Mouse (Mus musculus) spleen, adult 12 weeks (tissue): Measurements from ENCODE around the gene Timm13.

Experiments
- DNase-seq: peaks from one replicate; pipeline ENCODE4 v3.0.0; 2022; ENCODE audit warnings: low spot score

Gene Timm13

DNA sequence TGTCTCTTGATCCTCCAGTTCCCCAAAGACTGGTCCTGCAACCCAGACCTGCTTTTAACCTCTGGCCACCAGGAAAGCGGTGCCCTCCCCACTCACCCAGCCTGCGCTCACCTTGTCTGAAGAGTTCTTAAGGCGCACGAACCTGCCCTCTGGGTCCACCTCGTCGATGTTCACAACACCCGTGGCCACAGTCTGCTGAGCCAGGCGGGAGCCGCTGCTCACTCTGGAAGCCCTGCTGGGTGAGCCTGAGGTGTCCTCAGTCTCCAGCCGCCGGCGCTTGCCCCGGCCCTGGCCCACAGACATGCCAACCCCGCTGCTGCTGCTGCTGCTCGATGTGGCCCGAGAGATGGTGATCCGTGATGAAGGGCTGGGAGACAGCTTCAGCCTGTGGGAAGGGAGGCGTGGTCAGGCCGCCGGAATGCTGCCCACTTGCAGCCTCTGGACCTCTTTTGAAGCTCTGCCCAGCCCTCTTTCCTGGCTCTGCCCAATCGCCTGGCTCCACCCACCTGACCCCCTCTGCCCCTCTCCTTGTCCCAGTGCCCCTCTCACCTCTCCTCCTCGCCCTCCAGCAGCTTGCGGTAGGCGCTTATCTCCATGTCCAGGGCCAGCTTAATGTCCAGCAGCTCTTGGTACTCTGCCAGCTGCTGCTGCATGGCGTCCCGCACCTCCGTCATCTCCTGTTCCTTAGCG is 3.4 kb upstream of the Timm13 start:
- no peak for DNase-seq

- DNase-seq = no peak
These were observed 2.5 kb upstream of the Timm13 start for GRCm38 (mm10) chr10:80903282-80903681.

- no peak for DNase-seq
These were observed 1.6 kb upstream of the Timm13 start for GRCm38 (mm10) chr10:80902273-80902940.

DNA sequence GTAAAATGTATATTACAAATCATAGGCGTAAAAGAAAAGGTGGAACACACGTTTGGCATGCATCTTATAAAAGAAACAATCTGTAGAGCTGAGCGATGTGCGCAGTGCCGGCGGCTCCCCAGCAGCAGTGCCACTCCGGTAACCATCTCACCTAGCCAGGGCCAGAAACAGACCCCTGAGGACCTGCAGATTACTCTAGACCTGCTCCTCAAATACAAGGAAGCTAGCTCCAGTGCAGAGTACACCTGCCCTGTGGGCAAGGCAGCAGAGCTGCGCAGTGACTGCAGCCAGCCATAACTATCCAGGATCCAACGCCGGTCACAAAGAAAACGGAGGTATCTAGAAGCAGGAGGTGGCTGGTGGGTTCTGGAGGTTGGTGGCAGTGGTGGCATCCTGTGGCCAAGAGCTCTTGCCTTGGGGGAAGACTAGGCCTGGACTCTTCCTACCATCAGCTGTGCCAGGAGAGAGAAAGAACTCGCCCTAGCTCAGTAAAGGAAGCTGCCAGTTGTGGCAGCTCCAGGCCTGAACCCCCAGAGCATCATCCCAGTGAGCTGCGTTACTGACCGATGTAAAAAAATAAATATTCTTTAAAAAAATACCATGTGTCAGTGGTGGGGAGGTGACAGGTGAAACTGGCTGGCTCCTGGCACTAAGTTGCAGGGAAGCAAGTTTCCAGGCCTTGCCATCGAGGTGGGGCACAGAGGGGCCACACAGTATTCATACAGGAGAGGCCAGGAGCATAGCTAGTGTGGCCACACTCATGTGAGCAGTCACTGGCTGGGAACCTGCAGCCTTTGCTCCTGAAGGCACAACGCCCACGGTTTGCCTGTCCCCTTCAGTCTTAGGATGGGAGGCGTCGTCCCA is 872 bp upstream of the Timm13 start:
- DNase-seq = no peak

DNA sequence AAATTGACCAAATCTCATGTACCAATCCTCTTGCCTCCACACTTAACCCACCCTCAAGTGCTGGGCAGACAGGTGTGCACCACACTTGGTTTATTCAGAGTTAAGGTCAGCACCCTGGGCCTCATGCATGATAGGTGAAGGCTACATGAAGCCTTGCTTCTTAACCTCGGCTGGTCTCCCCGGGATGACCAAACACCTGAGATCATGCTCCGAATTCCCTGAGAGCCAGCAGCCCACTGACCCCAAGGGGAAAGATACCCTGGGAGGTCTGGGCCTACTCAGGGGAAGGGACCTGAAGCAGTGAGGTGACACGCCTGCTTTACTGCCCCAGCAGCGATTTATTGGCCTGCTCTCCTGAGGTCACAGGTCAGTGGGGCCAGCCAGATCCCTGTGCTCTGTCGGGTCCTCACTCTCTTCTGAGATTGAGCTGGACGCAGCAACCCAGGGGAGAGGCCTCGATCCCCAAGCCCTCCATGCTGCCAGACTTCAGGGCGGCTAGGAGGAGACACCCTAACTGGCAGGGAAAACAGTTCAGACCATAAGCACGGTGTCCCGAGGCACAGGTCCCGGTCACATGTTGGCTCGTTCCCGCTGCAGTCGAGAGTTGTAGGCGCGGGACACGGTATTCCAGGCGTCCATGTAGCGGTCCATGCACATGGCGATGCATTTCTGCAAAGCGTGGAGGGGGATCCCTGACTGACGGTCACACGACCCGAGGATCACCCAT is 1.0 kb downstream of the Timm13 start:
- no peak for DNase-seq

GRCm38 (mm10) chr10:80899074-80899473 is 1.7 kb downstream of the Timm13 start:
- no peak for DNase-seq

GRCm38 (mm10) chr10:80897861-80898510 is 2.8 kb downstream of the Timm13 start:
- DNase-seq = no peak

DNA sequence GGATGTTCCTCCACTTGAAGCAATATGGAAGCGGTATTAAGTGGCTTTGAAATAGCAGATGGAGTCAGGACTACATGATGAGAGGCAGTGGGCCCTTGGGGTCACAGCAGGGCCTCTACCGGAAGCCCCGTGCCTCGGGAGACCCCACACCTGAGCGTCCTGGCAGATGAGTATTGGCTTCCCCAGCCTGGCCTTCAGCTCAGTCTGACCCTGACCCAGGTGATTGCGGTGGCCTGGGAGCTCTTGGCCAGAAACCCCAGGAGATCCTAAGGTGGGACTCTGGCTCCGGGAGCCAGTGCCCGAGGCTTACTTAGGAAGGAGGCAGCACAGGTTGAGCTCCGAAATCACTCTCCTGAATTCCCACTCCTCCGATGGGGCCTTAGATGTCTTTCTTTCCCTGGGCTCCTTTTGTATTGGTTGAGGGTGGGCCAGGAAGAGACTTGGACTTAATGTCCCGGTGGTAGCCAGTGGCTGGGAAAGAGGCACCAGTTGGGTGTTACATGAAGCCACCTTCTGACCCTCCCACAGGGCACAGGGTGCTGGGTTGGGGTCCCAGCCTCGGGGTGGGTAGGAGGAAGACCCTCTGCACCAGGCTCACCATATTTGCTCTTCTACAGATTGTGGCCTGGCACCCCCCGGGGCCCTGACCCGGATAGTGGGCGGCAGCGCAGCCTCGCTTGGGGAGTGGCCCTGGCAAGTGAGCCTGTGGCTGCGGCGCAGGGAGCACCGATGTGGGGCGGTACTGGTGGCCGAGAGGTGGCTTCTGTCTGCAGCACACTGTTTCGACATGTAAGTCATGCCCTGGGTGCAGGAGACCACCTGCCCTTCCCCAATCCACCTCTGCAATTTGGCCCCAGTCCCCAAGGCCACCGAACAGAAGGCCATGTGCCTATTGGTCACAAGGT is 3.9 kb downstream of the Timm13 start:
- no peak for DNase-seq

- no peak for DNase-seq
These were observed 5.1 kb downstream of the Timm13 start for GRCm38 (mm10) chr10:80895697-80896096.

- no peak for DNase-seq
These were observed 5.7 kb downstream of the Timm13 start for GRCm38 (mm10) chr10:80895100-80895499.

- no peak for DNase-seq
These were observed 13.6 kb downstream of the Timm13 start for GRCm38 (mm10) chr10:80887181-80887580.

GRCm38 (mm10) chr10:80881301-80881700 is 19.5 kb downstream of the Timm13 start:
- peak; percentile 78 for DNase-seq

- DNase-seq = no peak
These were observed 19.9 kb downstream of the Timm13 start for GRCm38 (mm10) chr10:80880901-80881300.

DNA sequence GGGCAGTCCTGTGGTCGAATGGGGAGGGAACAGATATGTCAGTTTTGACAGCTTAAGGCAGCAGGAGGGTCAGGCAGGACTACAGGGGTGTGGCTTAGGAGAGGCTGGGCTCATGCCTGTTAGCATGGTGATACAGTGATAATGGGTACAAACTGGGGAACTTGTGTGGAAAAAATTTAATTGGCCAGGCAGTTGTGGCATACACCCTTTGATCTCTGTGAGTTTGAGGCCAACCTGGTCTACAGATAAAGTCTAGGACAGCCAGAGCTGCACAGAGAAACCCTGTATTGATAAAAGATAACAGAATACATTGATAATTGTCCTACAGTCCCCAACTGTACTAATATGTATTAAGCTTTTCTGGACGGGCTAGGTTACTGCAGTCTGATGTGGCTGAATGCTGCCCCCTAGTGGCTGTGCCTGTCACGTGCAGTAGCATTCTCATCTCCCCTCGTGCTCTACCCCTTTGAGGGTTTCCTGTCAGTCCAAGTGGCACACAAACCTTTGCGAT is 20.6 kb downstream of the Timm13 start:
- peak; percentile 73 for DNase-seq

GRCm38 (mm10) chr10:80876594-80876993 is 24.2 kb downstream of the Timm13 start:
- DNase-seq = no peak

DNA sequence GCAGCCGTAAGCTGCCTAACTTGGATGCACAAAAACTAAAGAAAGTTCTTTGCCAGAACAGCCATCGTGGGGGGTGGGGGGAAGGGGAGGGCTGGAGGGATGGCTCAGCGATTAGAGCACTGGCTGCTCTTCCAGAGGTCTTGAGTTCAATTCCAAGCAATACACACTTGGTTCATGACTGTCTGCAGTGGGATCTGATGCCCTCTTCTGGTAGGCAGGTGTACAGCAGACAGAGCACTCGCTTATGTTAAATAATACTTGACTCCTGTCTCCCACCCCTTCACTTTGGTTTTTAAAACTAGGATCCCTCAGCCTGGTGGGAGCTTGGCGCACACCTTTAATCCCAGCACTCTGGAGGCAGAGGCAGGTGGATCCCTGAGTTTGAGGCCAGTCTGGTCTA is 24.7 kb downstream of the Timm13 start:
- peak; percentile 59 for DNase-seq

- no peak for DNase-seq
These were observed 26.7 kb downstream of the Timm13 start for GRCm38 (mm10) chr10:80874035-80874434.

GRCm38 (mm10) chr10:80871581-80871980 is 29.2 kb downstream of the Timm13 start, which contains the start of gene Tmprss9:
Gene Tmprss9 (plus strand): TSS chr10:80871848.
- DNase-seq = no peak

GRCm38 (mm10) chr10:80870993-80871392 is 29.8 kb downstream of the Timm13 start:
- no peak for DNase-seq

GRCm38 (mm10) chr10:80864446-80864845 is 36.3 kb downstream of the Timm13 start:
- no peak for DNase-seq
